Mouse (Mus musculus): Measurements from ENCODE around the gene Tmem200b.

DNA sequence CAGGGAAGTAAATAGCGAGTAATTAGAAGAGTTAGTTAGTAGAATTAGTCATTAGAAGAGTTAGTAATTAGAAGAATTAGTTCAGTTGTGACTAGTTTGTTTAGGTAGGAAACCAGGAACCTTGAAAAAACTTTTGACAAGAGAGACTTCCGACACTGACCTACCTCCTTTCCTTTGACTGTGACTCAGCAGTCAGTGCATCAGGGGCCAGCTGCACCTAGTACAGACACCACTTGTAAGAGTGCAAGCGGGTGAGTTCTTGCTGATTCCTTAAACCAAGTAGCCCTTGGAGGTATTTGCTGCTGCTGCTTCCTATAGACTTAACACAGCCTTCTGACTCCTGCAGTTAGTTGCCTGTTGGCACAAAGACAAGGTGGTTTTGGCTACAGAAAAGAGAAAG, 30.9 kb upstream of the Tmem200b start:
- TF ChIP-seq CTCF (IDR thresholded peaks at IDR 0.05; ENCODE audit: control insufficient read depth, insufficient read depth, insufficient read length) (no peak), CEBPB (IDR thresholded peaks at IDR 0.05; ENCODE audit: low read depth) (no peak), USF1 (IDR thresholded peaks at IDR 0.05; ENCODE audit: low read depth) (no peak)
